ENCODE assay signal across 25 mouse cellular contexts in genomic region chr10:127037641-127038040, GRCm38 (mm10). TPM values are rescaled to one million over a fixed set of nuclear protein-coding genes. Genes with fewer than 3 reads are reported as not detected.
DNase-seq lines count a peak whose midpoint lies in the region; ATAC-seq and TF ChIP-seq lines count a peak whose summit lies in the region.
"Had no signal": no experiment of that assay in that cellular context is flagged by ENCODE, and none has a peak within 500 bp of the region (broad histone marks: within the 10 kb centered on the region; RNA-seq: fewer than 3 reads in every experiment).

No protein-coding gene starts in this region.

- no peak for TF ChIP-seq CTCF in E14TG2a.4 (conservative IDR thresholded peaks at IDR 0.05; ENCODE audit: low read length)
- TF ChIP-seq CTCF in intestine, postnatal 0 days (IDR thresholded peaks at IDR 0.05; ENCODE audit: low read depth), result no peak

- ATAC-seq in intestine, postnatal 0 days, result no peak
- ATAC-seq: activated CD4-positive, CD25-positive, alpha-beta regulatory T cell, adult 4 months; forebrain, embryonic 14.5 days; forebrain, postnatal 0 days had no signal

- H3K27ac ChIP-seq in intestine, postnatal 0 days (ENCODE audit: low read depth, low read length), result no peak overlapping the region
- H3K27ac ChIP-seq: embryonic facial prominence, embryonic 12.5 days; embryonic facial prominence, embryonic 15.5 days; heart, adult 2 months; heart, embryonic 10.5 days; heart, embryonic 13.5 days; hindbrain, embryonic 15.5 days had no signal

- peak; percentile 75 for DNase-seq in kidney, adult 11 months
- DNase-seq in kidney, postnatal 10 days, result no peak
- peak; percentile 56 to 70 for DNase-seq in kidney, adult 8-10 months
- DNase-seq in kidney, postnatal 4 days, result no peak
- peak; percentile 52 for DNase-seq in kidney, postnatal 14 days
- no peak for DNase-seq in cerebellum, adult 8-10 months
- DNase-seq: adrenal gland, adult 8-10 months; adrenal gland, postnatal 36 days; cerebellum, adult 18-20 months; cerebellum, adult 9-11 months; cerebellum, postnatal 25 days; forebrain, postnatal 0 days; gastrocnemius, postnatal 36 days; heart, adult 2 months; heart, postnatal 14 days; heart, postnatal 4 days had no signal

- H3K36me3 ChIP-seq in E14TG2a.4 (ENCODE audit: insufficient read depth, low read length), result peaks cover 5% of the 10 kb centered on the region
- H3K36me3 ChIP-seq in intestine, postnatal 0 days (ENCODE audit: control insufficient read depth, insufficient read depth), result no peaks in the 10 kb centered on the region
- H3K36me3 ChIP-seq: embryonic facial prominence, embryonic 12.5 days; embryonic facial prominence, embryonic 15.5 days; heart, embryonic 10.5 days; heart, embryonic 13.5 days; hindbrain, embryonic 15.5 days had no signal

- 0 out of 2 replicates have a peak overlapping the region, but pooled peaks have one; percentile 10 for H3K4me3 ChIP-seq in E14TG2a.4 (replicated peaks; ENCODE audit: low read length)
- no peak overlapping the region for H3K4me3 ChIP-seq in intestine, postnatal 0 days (ENCODE audit: low read depth, low read length)
- H3K4me3 ChIP-seq: embryonic facial prominence, embryonic 12.5 days; embryonic facial prominence, embryonic 15.5 days; heart, adult 2 months; heart, embryonic 10.5 days; heart, embryonic 13.5 days; hindbrain, embryonic 15.5 days had no signal

- 0 out of 2 replicates have a peak, but pooled peaks cover 4% of the 10 kb centered on the region for H3K27me3 ChIP-seq in E14TG2a.4 (ENCODE audit: insufficient read depth, low read length)
- no peaks in the 10 kb centered on the region for H3K27me3 ChIP-seq in intestine, postnatal 0 days (replicated peaks; ENCODE audit: control insufficient read depth, insufficient read depth, low read length)
- H3K27me3 ChIP-seq: embryonic facial prominence, embryonic 15.5 days had no signal

- H3K4me1 ChIP-seq in E14TG2a.4 (replicated peaks; ENCODE audit: low read depth, low read length), result peaks cover 78% of the 10 kb centered on the region
- no peaks in the 10 kb centered on the region; the same call in 1 of the 2 replicates for H3K4me1 ChIP-seq in intestine, postnatal 0 days (replicated peaks; ENCODE audit: control insufficient read depth, insufficient read depth, low read length)

- WGBS in intestine, postnatal 0 days, result 71% methylated on average over 12 of the region's 12 CpGs

- H3K9ac ChIP-seq in intestine, postnatal 0 days (ENCODE audit: low read depth, low read length), result no peak overlapping the region
- H3K9ac ChIP-seq: embryonic facial prominence, embryonic 12.5 days; embryonic facial prominence, embryonic 15.5 days; forebrain, postnatal 0 days; heart, embryonic 13.5 days; hindbrain, embryonic 15.5 days had no signal

- H3K9me3 ChIP-seq in E14TG2a.4 (ENCODE audit: low read length), result no peaks in the 10 kb centered on the region
- H3K9me3 ChIP-seq in intestine, postnatal 0 days (ENCODE audit: control insufficient read depth), result no peaks in the 10 kb centered on the region
- H3K9me3 ChIP-seq: embryonic facial prominence, embryonic 12.5 days; embryonic facial prominence, embryonic 15.5 days; heart, embryonic 10.5 days; heart, embryonic 13.5 days; hindbrain, embryonic 15.5 days had no signal

- no peak overlapping the region for H3K4me2 ChIP-seq in intestine, postnatal 0 days (replicated peaks; ENCODE audit: low read depth)
- H3K4me2 ChIP-seq: embryonic facial prominence, embryonic 12.5 days; embryonic facial prominence, embryonic 15.5 days; heart, embryonic 13.5 days; hindbrain, embryonic 15.5 days had no signal

RNA-seq across cellular contexts. Expression of gene Mettl1, which starts 3.6 kb away (rescaled TPM):
- 19.8 and 22.1 TPM in 2 replicates for polyA plus RNA-seq in intestine, postnatal 0 days (2015; fragmentation: Nextera tagmentation; extraction: Ambion mirVana)

RNA-seq across cellular contexts. Expression of gene Eef1akmt3, which starts 3.7 kb away (rescaled TPM):
- polyA plus RNA-seq in intestine, postnatal 0 days (2015; fragmentation: Nextera tagmentation; extraction: Ambion mirVana), result 0.16 and 0.17 TPM in 2 replicates

RNA-seq across cellular contexts. Expression of gene Tsfm, which starts 7.0 kb away (rescaled TPM):
- polyA plus RNA-seq in intestine, postnatal 0 days (2015; fragmentation: Nextera tagmentation; extraction: Ambion mirVana), result 42.4 and 43.7 TPM in 2 replicates

RNA-seq across cellular contexts. Expression of gene Cyp27b1, which starts 10.4 kb away (rescaled TPM):
- not detected in 2 replicates for polyA plus RNA-seq in intestine, postnatal 0 days (2015; fragmentation: Nextera tagmentation; extraction: Ambion mirVana)
- polyA plus RNA-seq: activated CD4-positive, CD25-positive, alpha-beta regulatory T cell, adult 4 months had no signal

RNA-seq across cellular contexts. Expression of gene March9, which starts 22.3 kb away (rescaled TPM):
- polyA plus RNA-seq in intestine, postnatal 0 days (2015; fragmentation: Nextera tagmentation; extraction: Ambion mirVana), result 0.91 and 1.1 TPM in 2 replicates

Comparison
In these comparisons a context has a peak if more than half of its experiments do, and no peak if none do; other contexts are left out.
1. DNase-seq: peak in kidney, adult 11 months (single experiment), kidney, adult 8-10 months (2 of 2) and kidney, postnatal 14 days (single experiment); none in kidney, postnatal 10 days (single experiment), kidney, postnatal 4 days (0 of 2) and cerebellum, adult 8-10 months (single experiment).